Mouse (Mus musculus) lung, postnatal 14 days (tissue): ENCODE measurements at regions not wholly inside any gene's neighbourhood (a gene's known extent, or its start where the extent isn't known, plus 50 kb on each side); places are given as distances from the start of the nearest gene placed in this dataset.

Experiments
- DNase-seq: peaks from one replicate; pipeline ENCODE4 v3.0.0; 2021

GRCm38 (mm10) chr15:62962681-62963080, 882.3 kb downstream of the Gsdmc2 start:
- DNase-seq = no peak

DNA sequence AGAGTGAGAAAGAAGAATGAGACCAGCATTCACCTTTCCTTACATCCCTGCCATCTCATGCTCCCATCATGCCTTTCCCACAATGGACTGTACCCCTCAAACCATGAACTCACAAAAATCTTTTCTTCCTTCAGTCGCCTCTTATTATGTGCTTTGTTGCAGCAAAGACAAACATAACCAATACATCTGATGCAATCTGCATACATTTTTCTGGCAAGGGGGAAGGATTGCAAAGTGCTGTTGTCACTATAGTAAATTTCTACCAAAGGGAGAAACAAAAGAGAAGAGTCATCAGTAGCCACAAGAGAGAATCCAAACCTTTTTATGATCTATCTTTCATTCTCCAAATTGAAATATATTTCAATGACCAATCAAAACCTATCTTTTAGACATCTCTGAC, 884.4 kb downstream of the Gsdmc2 start:
- DNase-seq = no peak

DNA sequence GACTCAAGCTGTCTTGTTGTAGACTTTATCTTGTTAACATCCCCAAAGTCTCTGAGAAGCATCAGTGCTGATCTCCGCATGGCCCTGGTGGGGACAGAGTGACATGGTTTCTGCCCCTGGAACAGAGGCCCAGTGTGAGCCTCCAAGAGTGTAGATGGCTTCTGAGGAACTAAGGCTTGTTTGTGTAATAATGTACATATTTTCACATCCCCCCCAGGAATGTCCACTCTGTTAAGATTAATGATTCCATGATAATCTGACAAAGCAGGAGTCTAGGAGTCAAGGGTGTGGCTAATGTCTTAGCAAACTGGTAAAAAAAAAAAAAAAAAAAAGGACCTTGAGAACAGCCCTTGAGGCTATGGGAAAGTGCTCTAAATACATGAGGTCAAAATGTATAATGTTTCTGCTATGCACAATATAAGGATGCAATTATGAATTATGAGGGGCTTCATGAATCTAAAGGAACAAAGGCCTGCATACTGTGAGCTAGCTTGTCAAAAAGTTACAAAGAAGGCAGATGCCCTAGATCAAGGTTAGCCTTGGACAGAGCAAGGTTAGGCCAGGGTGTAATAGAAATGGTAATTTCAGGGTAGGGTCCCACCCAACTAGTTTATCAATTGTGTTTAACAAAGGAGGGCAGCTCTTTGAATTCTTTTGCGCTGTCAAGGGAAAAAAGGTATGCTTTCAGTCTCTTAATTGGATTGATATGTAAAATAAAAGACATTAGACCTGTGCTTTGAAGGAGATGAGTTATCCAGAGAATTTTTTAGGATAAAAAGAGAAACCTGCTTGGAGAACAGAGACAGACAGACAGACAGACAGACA, 886.3 kb downstream of the Gsdmc2 start:
- no peak for DNase-seq

DNA sequence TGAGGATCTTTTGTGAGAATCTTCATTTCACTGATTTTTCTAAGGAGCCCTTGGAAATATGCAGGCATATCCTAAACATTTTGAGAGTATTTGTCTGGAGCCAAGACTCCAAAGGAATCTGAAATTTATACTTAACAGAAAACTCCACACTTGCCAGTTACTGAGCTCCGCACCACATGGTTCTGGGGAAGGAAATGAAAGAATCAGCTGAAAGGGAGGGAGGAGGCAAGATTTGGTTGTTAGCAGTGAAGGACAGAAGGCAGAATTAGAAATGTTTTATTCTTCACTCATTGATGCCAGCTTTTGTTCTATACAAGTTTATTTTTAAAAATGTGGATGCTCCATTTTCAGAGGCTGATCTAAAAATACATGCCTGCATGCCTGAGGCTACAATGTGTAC, 890.1 kb downstream of the Gsdmc2 start:
- no peak for DNase-seq

- DNase-seq = no peak
Observed at GRCm38 (mm10) chr15:62954322-62954820, 890.6 kb downstream of the Gsdmc2 start.

DNA sequence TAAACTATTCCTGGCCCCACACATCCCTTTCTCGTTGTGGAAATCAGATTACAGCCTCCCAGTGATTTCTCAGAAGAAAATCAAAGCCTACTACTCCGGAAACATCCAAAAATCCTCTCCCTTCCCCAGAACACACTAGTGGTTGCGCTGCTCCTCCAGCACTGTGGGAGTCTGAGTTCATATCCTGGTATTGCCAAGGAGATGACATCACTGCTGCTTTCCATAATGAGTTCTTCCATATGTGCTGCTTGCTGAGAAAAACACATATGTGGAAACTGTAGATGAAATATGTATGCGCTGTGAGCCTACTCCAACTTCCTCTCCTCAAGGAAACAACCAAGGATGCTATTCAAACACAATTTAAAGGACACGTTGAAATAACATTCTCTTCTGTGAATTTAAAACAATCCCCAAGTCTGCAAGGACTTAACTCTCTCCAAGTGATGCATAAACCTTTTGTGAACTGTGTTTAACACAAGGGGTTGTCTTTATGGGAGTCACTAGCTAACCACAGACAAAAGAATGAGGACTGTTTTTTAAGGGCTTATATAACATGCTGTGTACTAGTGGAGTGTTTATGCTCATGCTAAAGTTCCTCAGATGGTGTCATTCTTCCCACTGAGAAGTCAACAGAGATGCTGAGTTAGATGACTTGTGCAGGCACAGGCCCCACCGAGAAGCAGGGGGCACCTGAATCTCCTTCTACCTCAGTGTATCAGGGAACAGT, 891.6 kb downstream of the Gsdmc2 start:
- no peak for DNase-seq

DNA sequence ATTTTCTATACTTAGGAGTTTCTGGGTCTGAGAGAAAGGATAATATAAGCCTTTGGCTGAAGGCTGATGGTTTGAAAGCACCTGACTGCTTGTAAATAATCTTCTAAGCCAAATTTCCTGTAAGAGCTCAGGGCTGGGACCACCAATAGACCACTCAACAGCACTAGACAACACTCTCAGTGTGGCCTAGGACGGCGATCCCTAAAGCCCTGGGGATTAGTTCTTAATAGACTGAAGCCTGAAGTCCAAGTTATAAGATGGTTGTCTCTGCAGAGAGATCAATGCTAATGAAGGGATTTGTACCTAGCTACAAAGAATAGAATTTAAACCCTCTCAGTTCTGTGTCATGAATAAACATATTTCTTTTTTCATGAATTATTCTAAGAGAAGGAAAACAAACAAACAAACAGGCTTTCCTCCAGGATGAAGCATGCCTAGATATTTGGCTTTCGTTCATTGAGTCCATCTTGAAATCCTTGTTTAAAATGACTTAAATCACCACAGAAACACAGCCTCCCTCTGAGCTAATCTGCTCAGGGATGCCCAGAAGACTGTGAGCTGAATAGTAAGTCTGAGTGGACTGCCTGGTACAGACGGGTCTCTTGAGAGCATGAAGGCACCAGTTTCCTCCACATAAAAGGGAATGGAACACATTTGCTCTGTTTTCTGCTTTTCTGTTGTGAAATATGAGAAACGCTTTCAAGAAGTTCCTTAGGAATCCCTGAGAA, 892.3 kb downstream of the Gsdmc2 start:
- no peak for DNase-seq

- no peak for DNase-seq
Observed at GRCm38 (mm10) chr15:62939416-62939815, 905.6 kb downstream of the Gsdmc2 start.

- no peak for DNase-seq
Observed at GRCm38 (mm10) chr15:62937756-62938155, 907.2 kb downstream of the Gsdmc2 start.

DNA sequence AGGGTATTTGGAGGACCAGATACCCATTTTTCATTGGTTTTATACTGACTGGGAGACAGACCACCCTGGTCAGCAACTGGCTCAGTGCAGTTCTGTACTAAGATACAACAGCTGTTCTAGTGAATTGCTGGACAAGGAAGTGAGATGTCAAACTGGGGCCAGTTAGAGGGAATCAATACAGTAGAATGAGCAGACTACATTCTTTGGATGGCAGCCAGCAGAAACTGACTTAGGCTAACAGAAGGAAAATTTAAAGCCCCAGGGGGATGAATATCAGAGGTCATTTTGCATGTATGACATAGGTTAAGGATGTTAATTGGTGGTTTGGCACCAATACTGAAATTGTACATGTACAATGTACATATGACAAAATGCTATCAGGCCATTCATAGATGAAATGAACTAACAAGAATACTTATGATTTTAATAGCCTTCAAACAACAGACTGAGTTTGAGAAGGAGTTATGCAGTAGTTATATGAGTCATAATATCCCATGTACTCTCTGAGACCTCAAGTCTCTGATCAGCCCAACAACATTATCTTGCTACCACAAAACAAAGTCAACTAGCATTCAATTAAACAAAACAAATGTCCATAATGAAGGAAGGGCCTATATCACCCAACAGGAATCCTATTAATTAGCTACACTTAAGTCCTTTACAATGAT, 910.3 kb downstream of the Gsdmc2 start:
- peak; percentile 27 for DNase-seq

DNA sequence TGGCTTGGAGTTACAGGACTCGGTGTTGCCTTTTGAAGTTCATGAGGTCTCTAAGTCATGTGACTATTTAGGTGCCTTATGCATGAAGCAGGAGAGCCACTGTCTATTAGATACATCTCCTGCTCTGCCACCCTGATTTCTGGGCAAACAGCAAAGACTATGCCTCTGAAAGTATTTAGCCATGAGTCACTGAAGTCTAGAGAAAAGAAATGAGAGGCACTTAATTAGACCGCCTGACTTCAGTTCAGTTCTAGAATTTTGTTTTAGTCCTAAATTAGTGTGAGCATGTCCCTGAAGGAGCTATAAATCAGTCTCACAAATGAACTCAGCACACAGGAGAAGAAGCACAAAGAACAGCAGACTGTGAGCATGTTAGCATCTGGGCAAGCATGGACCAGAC, 924.5 kb downstream of the Gsdmc2 start:
- no peak for DNase-seq

DNA sequence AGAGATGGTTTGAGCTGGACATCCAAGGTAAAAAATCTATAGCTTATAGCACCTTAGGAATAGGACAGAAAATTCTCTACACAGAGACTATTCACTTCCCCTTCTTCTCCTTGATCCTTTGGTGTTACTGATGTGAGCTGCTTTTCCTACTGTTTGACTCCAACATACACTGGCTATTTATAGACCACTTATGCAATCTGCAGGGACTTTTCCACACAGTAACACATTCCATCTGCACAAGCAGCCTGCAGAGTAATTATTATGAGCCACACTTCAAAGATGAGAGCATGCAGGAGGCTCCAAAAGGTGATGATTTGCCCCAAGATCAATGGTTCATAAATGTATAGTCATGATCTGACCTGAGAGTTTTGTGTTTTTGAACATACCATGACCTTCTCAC, 925.7 kb downstream of the Gsdmc2 start:
- peak; percentile 5 for DNase-seq

- no peak for DNase-seq
Observed at GRCm38 (mm10) chr15:62908379-62908778, 936.6 kb downstream of the Gsdmc2 start.

DNA sequence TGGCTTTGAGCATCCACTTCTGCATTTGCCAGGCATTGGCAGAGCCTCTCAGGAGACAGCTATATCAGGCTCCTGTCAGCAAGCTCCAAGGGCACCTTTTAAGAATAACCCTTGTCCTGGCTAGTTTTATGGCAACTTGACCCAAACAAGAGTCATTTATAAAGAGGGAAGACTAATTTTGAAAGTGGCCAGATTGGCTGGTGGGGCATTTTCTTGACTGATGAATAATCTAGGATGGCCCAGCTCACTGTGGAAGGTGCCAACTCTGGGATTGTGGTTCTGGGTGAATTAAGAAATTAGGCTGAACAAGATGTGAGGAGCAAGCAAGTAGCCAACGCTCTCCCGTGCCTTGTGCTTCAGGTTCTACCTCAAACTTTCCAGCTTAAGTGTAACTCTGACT, 937.8 kb downstream of the Gsdmc2 start:
- no peak for DNase-seq

GRCm38 (mm10) chr15:62903047-62903822, 941.7 kb downstream of the Gsdmc2 start:
- peak; percentile 41 for DNase-seq

DNA sequence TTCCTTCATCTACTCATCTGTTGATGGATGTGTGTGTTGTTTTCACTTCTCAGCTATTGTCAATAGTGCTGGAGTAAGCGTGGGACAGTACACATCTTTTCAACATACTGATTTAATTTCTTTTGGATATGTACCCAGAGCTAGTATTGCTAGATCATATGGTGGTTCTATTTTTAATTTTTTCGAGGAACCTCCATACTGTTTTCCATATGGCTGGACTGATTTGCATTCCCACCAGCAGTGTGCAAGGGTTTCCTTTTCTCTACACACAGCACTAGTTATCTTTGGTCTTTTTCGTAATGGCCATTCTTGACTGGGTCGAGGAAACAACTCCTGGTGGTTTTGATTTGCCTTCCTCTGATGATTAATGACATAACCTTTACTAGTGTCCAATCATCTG, 943.0 kb downstream of the Gsdmc2 start:
- DNase-seq = no peak

- no peak for DNase-seq
Observed at GRCm38 (mm10) chr15:62889798-62890197, 955.2 kb downstream of the Gsdmc2 start.

DNA sequence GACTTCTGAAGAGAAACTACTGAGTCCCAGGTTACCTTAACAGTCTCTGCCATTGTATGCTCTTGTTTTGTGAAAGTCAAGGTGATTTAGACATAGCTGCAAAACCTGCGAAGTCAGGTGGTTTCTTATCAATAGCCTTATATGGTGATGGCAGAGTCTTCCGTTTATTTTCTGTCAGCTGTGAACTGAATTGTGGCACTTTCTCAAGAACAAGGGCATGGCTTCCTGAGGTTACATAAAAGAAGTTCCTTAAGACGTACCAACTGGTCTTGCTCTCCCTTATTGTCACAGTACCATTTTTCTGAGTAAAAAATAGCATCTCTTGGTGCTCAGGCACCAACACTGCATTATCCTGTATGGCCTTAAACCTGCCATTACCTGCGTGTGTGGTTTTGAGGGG, 959.6 kb downstream of the Gsdmc2 start:
- DNase-seq = no peak

GRCm38 (mm10) chr15:62871082-62871766, 973.8 kb downstream of the Gsdmc2 start:
- DNase-seq = no peak

- DNase-seq = no peak
Observed at GRCm38 (mm10) chr15:62862574-62862973, 982.4 kb downstream of the Gsdmc2 start.

- DNase-seq = no peak
Observed at GRCm38 (mm10) chr15:62861422-62861821, 983.6 kb downstream of the Gsdmc2 start.
